Mouse (Mus musculus) lung, adult 2 months (tissue): ENCODE data around the gene Kng2.
"Not testable (repeated sequence)": the region's sequence is repeated elsewhere in the genome, so short reads cannot be mapped to it uniquely, and the experiment has no call there.

Source experiments
- CTCF ChIP-seq: fragments of 200-500 bp; IDR thresholded peaks from 2 replicates; pipeline ENCODE4 v1.5.1; 2011; ENCODE audit warnings: mild to moderate bottlenecking, low read length, control low read depth; ENCODE audit not compliant: insufficient read depth
- POLR2A ChIP-seq: fragments of 200-500 bp; IDR thresholded peaks from 2 replicates; pipeline ENCODE4 v1.6.1; 2011; ENCODE audit warnings: low read depth, mild to moderate bottlenecking, control low read depth, low read length, borderline replicate concordance; ENCODE audit errors: extremely low read depth

GRCm38 (mm10) chr16:23014645-23015044 lies 14.6 kb downstream of the Kng2 start:
- not testable (repeated sequence) for TF ChIP-seq POLR2A, CTCF
